Mouse (Mus musculus) ES-E14 (cell line): ENCODE measurements around the gene Abhd12. TPM values are rescaled to one million over a fixed set of nuclear protein-coding genes. Genes with fewer than 3 reads are reported as not detected.
A peak's percentile ranks its signal among the peaks of the same experiment; 100 is the strongest.

ENCODE experiments used
- DNase-seq: peaks from one replicate; pipeline ENCODE4 v3.0.0-alpha.2; 2013; ENCODE audit warnings: low read depth, low spot score
- H3K27ac ChIP-seq: 2 replicates; pipeline ENCODE4 v1.5.1; 2012; ENCODE audit warnings: low read depth, mild to moderate bottlenecking, low read length, moderate library complexity, mixed read lengths; ENCODE audit not compliant: poor library complexity, insufficient read depth, severe bottlenecking
- H3K36me3 ChIP-seq: 2 replicates; pipeline ENCODE4 v1.6.1; 2012; ENCODE audit warnings: mild to moderate bottlenecking, low read length, moderate library complexity, mixed read lengths; ENCODE audit not compliant: control insufficient read depth, poor library complexity, insufficient read depth, severe bottlenecking
- H3K4me1 ChIP-seq, 2 experiments: fragments of 150-350 bp in 1 of 2; sonication (generic) in 1 of 2; 2 replicates each; pipeline ENCODE4 v1.6.1; 2012; ENCODE audit warnings: low read length in 2 of 2, mild to moderate bottlenecking in 1 of 2, mixed read lengths in 1 of 2; ENCODE audit not compliant: control insufficient read depth in 2 of 2, insufficient read depth in 2 of 2, poor library complexity in 1 of 2
- H3K4me3 ChIP-seq, 2 experiments: fragments of 150-350 bp in 1 of 2; sonication (generic) in 1 of 2; 2 replicates each; pipeline ENCODE4 v1.5.1; 2012; ENCODE audit warnings: low read length in 2 of 2, low read depth in 1 of 2, mild to moderate bottlenecking in 1 of 2, mixed read lengths in 1 of 2; ENCODE audit not compliant: insufficient read depth in 1 of 2, poor library complexity in 1 of 2, severe bottlenecking in 1 of 2
- H3K9ac ChIP-seq: 2 replicates; pipeline ENCODE4 v1.6.1; 2012; ENCODE audit warnings: low read depth, mild to moderate bottlenecking, low read length, mixed read lengths; ENCODE audit not compliant: poor library complexity, insufficient read depth, severe bottlenecking
- H3K9me3 ChIP-seq: fragments of 150-350 bp; sonication (generic); 2 replicates; pipeline ENCODE4 v1.6.1; 2012; ENCODE audit warnings: low read depth, mild to moderate bottlenecking, low read length; ENCODE audit not compliant: control insufficient read depth, insufficient read depth
- CHD2 ChIP-seq: IDR thresholded peaks from 2 replicates; pipeline ENCODE4 v1.6.1; 2014; ENCODE audit warnings: mild to moderate bottlenecking, low read depth, low read length, inconsistent platforms
- HCFC1 ChIP-seq: IDR thresholded peaks from 2 replicates; pipeline ENCODE4 v1.6.1; 2012; ENCODE audit warnings: low read length, inconsistent platforms, borderline replicate concordance; ENCODE audit not compliant: insufficient read depth
- MAFK ChIP-seq: IDR thresholded peaks from 2 replicates; pipeline ENCODE4 v1.6.1; 2014; ENCODE audit warnings: mild to moderate bottlenecking, low read depth, low read length, inconsistent platforms; ENCODE audit not compliant: insufficient read depth
- ZC3H11A ChIP-seq: IDR thresholded peaks from 2 replicates; pipeline ENCODE4 v1.6.1; 2012; ENCODE audit warnings: low read depth, mild to moderate bottlenecking, inconsistent platforms, low read length, borderline replicate concordance
- ZNF384 ChIP-seq: IDR thresholded peaks from 2 replicates; pipeline ENCODE4 v1.6.1; 2012; ENCODE audit warnings: low read depth, low read length, inconsistent platforms
- in situ Hi-C, 2 experiments: fragments of 600-800 bp; cut with MboI; formaldehyde crosslinking; loops; one replicate each; pipeline ENCODE4 v1.15.1; 2025; ENCODE audit warnings: low sequenced_read_pairs in 2 of 2, inconsistent platforms in 1 of 2; ENCODE audit not compliant: unreplicated experiment in 2 of 2
- total RNA-seq: library from RNA; depleted of rRNA; stranded (reverse); fragments of 300-350 nt; gene quantifications from 2 replicates; pipeline ENCODE4 v1.2.3, GENCODE M21; 2012; rRNA removed

The Abhd12 gene
- total RNA-seq, 1 experiment = 59.4 TPM

DNA sequence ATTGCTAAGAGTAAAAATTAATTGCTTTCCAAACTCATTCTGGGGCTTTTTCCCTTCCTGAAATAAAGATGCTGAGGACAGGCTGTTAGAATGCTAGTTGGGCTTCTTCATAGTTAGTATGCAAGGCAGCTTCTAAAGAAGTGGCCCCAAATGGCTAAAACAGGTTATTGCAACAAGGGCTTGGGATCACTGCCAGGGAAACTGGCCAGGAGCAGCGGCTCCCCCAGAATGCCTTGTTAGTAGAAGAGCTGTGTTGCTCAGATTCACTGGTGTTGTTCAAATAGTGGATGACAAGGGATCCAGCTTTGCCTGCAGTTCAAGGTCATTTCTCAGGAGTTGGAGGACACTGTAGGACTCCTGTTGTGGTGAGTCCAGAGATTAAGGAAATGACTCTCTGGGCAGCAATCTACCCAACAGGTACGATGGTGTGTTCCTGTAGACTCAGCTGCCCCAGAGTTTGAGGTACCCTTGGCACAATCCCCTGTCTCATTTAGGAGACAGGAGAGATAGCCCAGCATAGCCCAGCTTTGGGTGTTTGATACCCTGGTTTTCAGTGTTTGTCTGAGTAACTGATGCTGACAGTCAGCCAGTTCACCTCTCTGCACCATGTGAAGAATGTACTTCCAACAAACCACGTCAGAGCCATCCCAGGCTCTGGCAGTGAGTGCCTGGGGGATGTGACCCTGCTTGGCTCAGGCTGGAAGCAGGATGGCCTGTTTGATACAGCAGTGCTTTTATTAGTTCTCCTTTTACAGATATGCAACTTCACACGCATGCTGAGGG is 115.6 kb downstream of the Abhd12 start:
- DNase-seq = no peak
- in situ Hi-C loops = no loop called here
- no peak for TF ChIP-seq ZNF384
- TF ChIP-seq HCFC1 = no peak
- no peak for TF ChIP-seq MAFK
- no peak for TF ChIP-seq CHD2
- no peak for TF ChIP-seq ZC3H11A
- H3K27ac ChIP-seq = no peak overlapping the region
- H3K4me3 ChIP-seq = no peak overlapping the region
- H3K9me3 ChIP-seq = no peaks in the 10 kb centered on the region
- H3K9ac ChIP-seq = no peak overlapping the region
- no peaks in the 10 kb centered on the region for H3K36me3 ChIP-seq
- H3K4me1 ChIP-seq = peaks cover 2 to 5% of the 10 kb centered on the region in 2 experiments; a peak in 2 of 4 replicates

DNA sequence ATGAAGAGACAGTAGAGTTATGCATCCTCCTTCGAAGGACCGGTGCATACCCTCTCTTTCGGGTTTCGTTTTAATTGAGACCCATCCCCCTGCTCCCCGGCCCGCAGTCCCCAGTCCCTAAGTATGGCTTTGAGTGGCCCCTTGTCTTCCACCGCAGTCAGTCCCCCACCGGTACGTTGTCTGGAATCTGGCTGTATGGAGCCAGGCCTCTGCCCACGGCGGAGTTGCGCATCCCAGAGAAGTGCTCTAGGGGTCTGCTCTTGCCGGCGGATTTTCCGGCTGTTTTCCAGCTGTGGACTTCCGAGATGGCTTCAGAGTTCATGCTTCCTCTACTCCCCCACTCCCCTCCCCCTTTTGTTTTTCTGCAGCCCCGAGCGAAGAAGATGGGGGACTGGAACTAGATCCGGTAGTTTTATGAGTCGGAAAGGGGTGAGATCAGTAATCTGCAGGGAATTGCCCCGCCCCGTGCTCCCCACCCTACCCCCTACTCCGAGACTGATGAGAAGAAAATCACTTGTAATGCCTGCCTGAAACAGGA is 117.2 kb downstream of the Abhd12 start:
- peaks cover 2 to 5% of the 10 kb centered on the region in 2 experiments; a peak in 2 of 4 replicates for H3K4me1 ChIP-seq
- H3K36me3 ChIP-seq = no peaks in the 10 kb centered on the region
- H3K27ac ChIP-seq = no peak overlapping the region
- DNase-seq = no peak
- peak overlapping the region; percentile 64; the same call in 1 of the 2 replicates for H3K9ac ChIP-seq
- TF ChIP-seq ZC3H11A (no peak), HCFC1 (no peak), CHD2 (no peak), MAFK (no peak), ZNF384 (no peak)
- in situ Hi-C loops = no loop called here
- no peaks in the 10 kb centered on the region for H3K9me3 ChIP-seq
- peak overlapping the region; percentile 69 to 97 for H3K4me3 ChIP-seq

DNA sequence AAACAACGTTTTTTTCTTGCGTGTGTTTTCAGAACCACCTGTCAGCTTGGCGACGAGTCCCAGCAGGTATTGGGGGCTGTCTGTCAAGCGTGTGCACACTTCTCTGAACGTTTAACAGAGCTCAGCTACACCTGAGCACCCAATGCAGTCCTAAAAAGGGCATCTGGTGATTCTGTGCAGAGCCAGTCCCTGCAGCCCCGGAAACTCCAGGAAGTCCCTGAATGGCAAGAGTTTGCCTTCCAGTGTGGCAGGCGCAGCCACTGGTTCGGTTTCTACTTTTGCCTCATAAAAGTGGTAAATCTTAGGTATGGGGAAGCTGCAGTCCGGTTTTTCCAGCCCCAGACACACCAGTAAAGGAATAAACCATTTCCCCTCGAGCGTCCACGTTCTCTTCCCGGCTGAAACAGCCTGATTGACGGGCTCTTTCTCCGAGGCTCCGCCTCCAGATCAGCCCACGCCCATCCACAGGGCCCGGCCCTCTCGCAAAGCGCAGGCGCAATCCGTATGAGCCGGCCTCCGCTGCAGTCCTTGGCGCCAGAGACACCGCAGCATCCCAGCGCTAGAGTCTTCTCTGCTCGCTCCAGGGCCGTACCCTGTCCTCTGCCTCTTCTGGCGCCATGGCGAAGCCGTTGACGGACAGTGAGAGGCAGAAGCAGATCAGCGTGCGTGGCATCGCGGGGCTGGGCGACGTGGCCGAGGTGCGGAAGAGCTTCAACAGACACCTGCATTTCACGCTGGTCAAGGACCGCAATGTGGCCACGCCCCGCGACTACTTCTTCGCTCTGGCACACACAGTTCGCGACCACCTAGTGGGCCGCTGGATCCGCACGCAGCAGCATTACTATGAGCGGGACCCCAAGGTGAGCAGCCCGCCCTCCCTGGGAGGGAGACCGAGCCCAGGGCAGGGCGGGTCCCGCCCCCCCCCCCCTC is 118.0 kb downstream of the Abhd12 start, which contains the start of gene Pygb:
Gene Pygb (plus strand): TSS at position 485 of the 930 bp plus-strand sequence.
- Histone ChIP-seq H3K36me3 (no peaks in the 10 kb centered on the region), H3K9me3 (no peaks in the 10 kb centered on the region), H3K4me3 (peak within 1 kb of the TSS; percentile 69 to 97), H3K27ac (no peak within 1 kb of the TSS), H3K9ac (peak within 1 kb of the TSS; percentile 83), H3K4me1 (peaks cover 2 to 5% of the 10 kb centered on the region in 2 experiments; a peak in 2 of 4 replicates)
- in situ Hi-C loops = no loop called here
- TF ChIP-seq ZNF384 (no peak), HCFC1 (no peak), CHD2 (no peak), MAFK (no peak), ZC3H11A (no peak)
- DNase-seq = peak; percentile 65

- Histone ChIP-seq H3K9ac (no peak overlapping the region), H3K36me3 (no peaks in the 10 kb centered on the region), H3K4me3 (no peak overlapping the region), H3K4me1 (peaks cover 2 to 3% of the 10 kb centered on the region in 2 experiments; a peak in 1 of 4 replicates), H3K9me3 (no peaks in the 10 kb centered on the region), H3K27ac (no peak overlapping the region)
- in situ Hi-C loops = no loop called here
- TF ChIP-seq ZNF384 = no peak
- no peak for TF ChIP-seq ZC3H11A
- TF ChIP-seq HCFC1 = no peak
- no peak for TF ChIP-seq MAFK
- no peak for TF ChIP-seq CHD2
- DNase-seq = no peak
Observed at GRCm38 (mm10) chr2:150782801-150783200, 121.7 kb downstream of the Abhd12 start.

Other genes with a start within 250 kb of the Abhd12 start
- 3.2 and 4.0 TPM in 2 replicates for gene Acss1, start 236.2 kb downstream of the Abhd12 start, total RNA-seq
- 0.13 TPM in 1 of 2 replicates, not detected in the other for gene Vsx1, start 215.4 kb downstream of the Abhd12 start, total RNA-seq
- gene Entpd6, start 155.7 kb downstream of the Abhd12 start, total RNA-seq = 54.3 and 92.3 TPM in 2 replicates
- gene Pygb, start 118.0 kb downstream of the Abhd12 start, total RNA-seq = 10.4 and 10.8 TPM in 2 replicates
- gene Gins1, start 659 bp upstream of the Abhd12 start, total RNA-seq = 40.1 and 45.6 TPM in 2 replicates
- gene Ninl, start 134.6 kb upstream of the Abhd12 start, total RNA-seq = 22.4 and 26.7 TPM in 2 replicates
- 8.9 and 11.8 TPM in 2 replicates for gene Nanp, start 134.7 kb upstream of the Abhd12 start, total RNA-seq
- gene Gm14151, start 187.6 kb upstream of the Abhd12 start, total RNA-seq = not detected in 2 replicates
- 0.16 TPM in 1 of 2 replicates, not detected in the other for gene Gm14147, start 193.5 kb upstream of the Abhd12 start, total RNA-seq